Comparison of ENCODE assay signal across 9 mouse cellular contexts in genomic region chr5:115488841-115489698, GRCm38 (mm10). TPM values are rescaled to one million over a fixed set of nuclear protein-coding genes. Genes with fewer than 3 reads are reported as not detected.
DNase-seq lines count a peak whose midpoint lies in the region; ATAC-seq and TF ChIP-seq lines count a peak whose summit lies in the region.
"Had no signal": no experiment of that assay in that cellular context is flagged by ENCODE, and none has a peak within 500 bp of the region (broad histone marks: within the 10 kb centered on the region; RNA-seq: fewer than 3 reads in every experiment).

No protein-coding gene starts in this region.

- H3K4me2 ChIP-seq in forebrain, embryonic 11.5 days (ENCODE audit: low read depth, low read length, severe bottlenecking): peak overlapping the region; percentile 70
- H3K4me2 ChIP-seq in heart, postnatal 0 days (ENCODE audit: low read depth, low read length): peak overlapping the region; percentile 62
- peak overlapping the region; percentile 88 for H3K4me2 ChIP-seq in liver, embryonic 16.5 days (ENCODE audit: low read depth, low read length)
- H3K4me2 ChIP-seq in neural tube, embryonic 14.5 days (ENCODE audit: low read depth, low read length): peak overlapping the region; percentile 69

- peak; percentile 84; the same call in 1 of the 2 replicates for TF ChIP-seq EP300 in heart, postnatal 0 days (IDR thresholded peaks at IDR 0.05; ENCODE audit: low read depth)

- no peaks in the 10 kb centered on the region for H3K9me3 ChIP-seq in forebrain, embryonic 11.5 days (ENCODE audit: control insufficient read depth, low read length)
- no peaks in the 10 kb centered on the region for H3K9me3 ChIP-seq in heart, postnatal 0 days (replicated peaks; ENCODE audit: control insufficient read depth, low read length)
- no peaks in the 10 kb centered on the region for H3K9me3 ChIP-seq in liver, embryonic 16.5 days (replicated peaks; ENCODE audit: control insufficient read depth, low read length)
- no peaks in the 10 kb centered on the region for H3K9me3 ChIP-seq in neural tube, embryonic 14.5 days (ENCODE audit: control insufficient read depth, low read length)

- ATAC-seq in forebrain, embryonic 11.5 days (replicated peaks; ENCODE audit: low FRiP score): peak; percentile 78
- peak; percentile 66 for ATAC-seq in heart, postnatal 0 days (ENCODE audit: insufficient read depth, low read depth)
- peak; percentile 73 for ATAC-seq in liver, embryonic 16.5 days (ENCODE audit: low read depth)
- peak; percentile 68 for ATAC-seq in neural tube, embryonic 14.5 days (ENCODE audit: low read depth)

- WGBS in forebrain, embryonic 11.5 days: under 1% methylated on average over 38 of the region's 39 CpGs
- WGBS in heart, postnatal 0 days: under 1% methylated on average over 39 of the region's 39 CpGs
- under 1% methylated on average over 39 of the region's 39 CpGs for WGBS in liver, embryonic 16.5 days (ENCODE audit: insufficient replicate concordance)
- under 1% methylated on average over 39 of the region's 39 CpGs for WGBS in neural tube, embryonic 14.5 days

- peak overlapping the region; percentile 100 for H3K27ac ChIP-seq in forebrain, embryonic 11.5 days (ENCODE audit: low read depth, low read length)
- peak overlapping the region; percentile 100 for H3K27ac ChIP-seq in heart, postnatal 0 days (ENCODE audit: low read depth)
- H3K27ac ChIP-seq in liver, embryonic 16.5 days (ENCODE audit: low read length): peak overlapping the region; percentile 100
- peak overlapping the region; percentile 100 for H3K27ac ChIP-seq in neural tube, embryonic 14.5 days (ENCODE audit: low read depth, low read length)

- peaks cover 4% of the 10 kb centered on the region; the same call in 1 of the 2 replicates for H3K4me1 ChIP-seq in forebrain, embryonic 11.5 days (replicated peaks; ENCODE audit: control insufficient read depth, insufficient read depth, low read length)
- peaks cover 12% of the 10 kb centered on the region; the same call in 1 of the 2 replicates for H3K4me1 ChIP-seq in heart, postnatal 0 days (ENCODE audit: control insufficient read depth, insufficient read depth)
- H3K4me1 ChIP-seq in liver, embryonic 16.5 days (ENCODE audit: control insufficient read depth, low read depth, low read length): peaks cover 34% of the 10 kb centered on the region
- peaks cover 15% of the 10 kb centered on the region for H3K4me1 ChIP-seq in neural tube, embryonic 14.5 days (ENCODE audit: control insufficient read depth, insufficient read depth, low read length)

- H3K4me3 ChIP-seq in forebrain, embryonic 11.5 days (ENCODE audit: low read depth, low read length): peak overlapping the region; percentile 28
- peak overlapping the region; percentile 37 for H3K4me3 ChIP-seq in heart, postnatal 0 days (ENCODE audit: low read depth, low read length)
- H3K4me3 ChIP-seq in liver, embryonic 16.5 days (ENCODE audit: low read depth, low read length): peak overlapping the region; percentile 58
- H3K4me3 ChIP-seq in neural tube, embryonic 14.5 days (ENCODE audit: low read depth, low read length): peak overlapping the region; percentile 28

- H3K27me3 ChIP-seq in forebrain, embryonic 11.5 days (ENCODE audit: control insufficient read depth, insufficient read depth, low read length): no peaks in the 10 kb centered on the region
- H3K27me3 ChIP-seq in heart, postnatal 0 days (ENCODE audit: control insufficient read depth, insufficient read depth, low read length): no peaks in the 10 kb centered on the region
- H3K27me3 ChIP-seq in liver, embryonic 16.5 days (ENCODE audit: control insufficient read depth, insufficient read depth, low read depth, low read length): no peaks in the 10 kb centered on the region
- H3K27me3 ChIP-seq in neural tube, embryonic 14.5 days (ENCODE audit: control insufficient read depth, insufficient read depth, low read length): no peaks in the 10 kb centered on the region

- peak; percentile 85 to 90 for DNase-seq in CD8-positive naive resting alpha-beta T cell, adult 2 months (ENCODE audit: low read depth in 2 of 2, low spot score in 2 of 2)
- DNase-seq in brain, embryonic 18.5 days (ENCODE audit: low read depth, low spot score): peak; percentile 75
- DNase-seq in forebrain, embryonic 11.5 days (ENCODE audit: low spot score): peak; percentile 84
- DNase-seq in heart, postnatal 0 days (ENCODE audit: low spot score): peak; percentile 56
- DNase-seq in kidney, postnatal 36 days: peak; percentile 77 to 79
- peak; percentile 86 for DNase-seq in testis, postnatal 14 days (ENCODE audit: low spot score)

- TF ChIP-seq CTCF in heart, postnatal 0 days (IDR thresholded peaks at IDR 0.05; ENCODE audit: low read depth): no peak

- H3K9ac ChIP-seq in forebrain, embryonic 11.5 days (ENCODE audit: low read length): peak overlapping the region; percentile 74
- peak overlapping the region; percentile 86 for H3K9ac ChIP-seq in heart, postnatal 0 days (replicated peaks; ENCODE audit: low read depth, low read length)
- H3K9ac ChIP-seq in liver, embryonic 16.5 days (ENCODE audit: low read depth, low read length): peak overlapping the region; percentile 87
- H3K9ac ChIP-seq in neural tube, embryonic 14.5 days (replicated peaks; ENCODE audit: low read depth, low read length): peak overlapping the region; percentile 75

- no peaks in the 10 kb centered on the region for H3K36me3 ChIP-seq in forebrain, embryonic 11.5 days (ENCODE audit: control insufficient read depth, insufficient read depth, low read length)
- no peaks in the 10 kb centered on the region for H3K36me3 ChIP-seq in heart, postnatal 0 days (replicated peaks; ENCODE audit: control insufficient read depth, insufficient read depth, low read length)
- H3K36me3 ChIP-seq in liver, embryonic 16.5 days (ENCODE audit: control insufficient read depth, insufficient read depth): no peaks in the 10 kb centered on the region
- no peaks in the 10 kb centered on the region for H3K36me3 ChIP-seq in neural tube, embryonic 14.5 days (ENCODE audit: control insufficient read depth, insufficient read depth, low read length)

RNA-seq across cellular contexts. Expression of gene Sirt4, which starts 4.5 kb away (rescaled TPM):
- 20.6 and 22.0 TPM in 2 replicates for polyA plus RNA-seq in forebrain, embryonic 11.5 days (2014; fragmentation: Nextera tagmentation; extraction: Ambion mirVana)
- 13.8 and 29.0 TPM in 2 replicates for total RNA-seq in heart, postnatal 0 days (2014; rRNA removed; ENCODE audit: low replicate concordance)
- polyA plus RNA-seq in heart, postnatal 0 days (2015; fragmentation: Nextera tagmentation; extraction: Ambion mirVana): 14.5 and 15.4 TPM in 2 replicates
- polyA plus RNA-seq in liver, embryonic 16.5 days (2015; fragmentation: Nextera tagmentation; extraction: Ambion mirVana): 4.6 and 6.5 TPM in 2 replicates
- polyA plus RNA-seq in neural tube, embryonic 14.5 days (2014; fragmentation: Nextera tagmentation; extraction: Ambion mirVana): 26.0 and 32.6 TPM in 2 replicates

RNA-seq across cellular contexts. Expression of gene Pxn, which starts 17.4 kb away (rescaled TPM):
- polyA plus RNA-seq in forebrain, embryonic 11.5 days (2014; fragmentation: Nextera tagmentation; extraction: Ambion mirVana): 11.9 and 12.3 TPM in 2 replicates
- 66.6 and 68.8 TPM in 2 replicates for total RNA-seq in heart, postnatal 0 days (2014; rRNA removed; ENCODE audit: low replicate concordance)
- 19.3 and 19.9 TPM in 2 replicates for polyA plus RNA-seq in heart, postnatal 0 days (2015; fragmentation: Nextera tagmentation; extraction: Ambion mirVana)
- polyA plus RNA-seq in liver, embryonic 16.5 days (2015; fragmentation: Nextera tagmentation; extraction: Ambion mirVana): 17.2 and 19.1 TPM in 2 replicates
- 8.5 and 11.1 TPM in 2 replicates for polyA plus RNA-seq in neural tube, embryonic 14.5 days (2014; fragmentation: Nextera tagmentation; extraction: Ambion mirVana)

RNA-seq across cellular contexts. Expression of gene Pla2g1b, which starts 23.0 kb away (rescaled TPM):
- not detected in 2 replicates for polyA plus RNA-seq in forebrain, embryonic 11.5 days (2014; fragmentation: Nextera tagmentation; extraction: Ambion mirVana)
- not detected in 2 replicates for total RNA-seq in heart, postnatal 0 days (2014; rRNA removed; ENCODE audit: low replicate concordance)
- not detected in 2 replicates for polyA plus RNA-seq in heart, postnatal 0 days (2015; fragmentation: Nextera tagmentation; extraction: Ambion mirVana)
- not detected in 2 replicates for polyA plus RNA-seq in liver, embryonic 16.5 days (2015; fragmentation: Nextera tagmentation; extraction: Ambion mirVana)
- polyA plus RNA-seq in neural tube, embryonic 14.5 days (2014; fragmentation: Nextera tagmentation; extraction: Ambion mirVana): 0.58 TPM in 1 of 2 replicates, not detected in the other
- total RNA-seq: left cerebral cortex, adult 8-10 months had no signal

RNA-seq across cellular contexts. Expression of gene Msi1, which starts 59.7 kb away (rescaled TPM):
- polyA plus RNA-seq in forebrain, embryonic 11.5 days (2014; fragmentation: Nextera tagmentation; extraction: Ambion mirVana): 202 and 219 TPM in 2 replicates
- 2.5 and 5.6 TPM in 2 replicates for total RNA-seq in heart, postnatal 0 days (2014; rRNA removed; ENCODE audit: low replicate concordance)
- 0.99 and 1.1 TPM in 2 replicates for polyA plus RNA-seq in heart, postnatal 0 days (2015; fragmentation: Nextera tagmentation; extraction: Ambion mirVana)
- polyA plus RNA-seq in liver, embryonic 16.5 days (2015; fragmentation: Nextera tagmentation; extraction: Ambion mirVana): 0.25 and 0.27 TPM in 2 replicates
- polyA plus RNA-seq in neural tube, embryonic 14.5 days (2014; fragmentation: Nextera tagmentation; extraction: Ambion mirVana): 55.1 and 55.4 TPM in 2 replicates

Comparison
In these comparisons a context has a peak if more than half of its experiments do, and no peak if none do; other contexts are left out.
1. Peak in every context shown above with its lines: DNase-seq, ATAC-seq, H3K4me3 ChIP-seq and H3K27ac ChIP-seq.